Mouse (Mus musculus): Measurements from ENCODE around the gene Ptcd2. TPM values are rescaled to one million over a fixed set of nuclear protein-coding genes. Genes with fewer than 3 reads are reported as not detected.
"Not testable (repeated sequence)": the region's sequence is repeated elsewhere in the genome, so short reads cannot be mapped to it uniquely, and the experiment has no call there.

Ptcd2 gene
- polyA plus RNA-seq, 1 experiment from 2014 or later, result 51.8 TPM

DNA sequence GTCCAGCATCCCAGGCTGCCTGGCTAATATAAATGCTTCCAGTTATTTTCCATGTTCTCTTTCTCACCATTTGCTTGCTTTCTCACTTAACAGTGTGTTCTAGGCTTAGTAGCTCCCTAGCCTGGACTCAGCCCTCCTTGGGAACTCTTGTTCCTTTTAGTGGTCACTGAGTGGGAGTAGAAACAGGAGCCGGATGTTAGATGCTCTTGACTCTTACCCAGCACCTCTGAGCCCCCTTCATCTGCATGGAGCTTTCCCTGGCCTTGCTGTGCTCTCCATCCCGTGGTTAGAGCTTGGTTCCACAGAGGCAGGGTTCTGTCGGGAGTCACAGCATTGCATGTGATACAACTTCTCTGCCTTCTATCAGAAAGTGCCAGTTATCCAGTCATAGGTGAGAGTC lies 7.1 kb upstream of the Ptcd2 start:
- Histone ChIP-seq H3K4me1 (replicated peaks) (peaks cover 23% of the 10 kb centered on the region), H3K27ac (no peak overlapping the region), H3K9me3 (no peaks in the 10 kb centered on the region), H3K27me3 (ENCODE audit: insufficient read depth, poor library complexity, severe bottlenecking) (no peaks in the 10 kb centered on the region), H3K36me3 (peaks cover 49% of the 10 kb centered on the region), H3K4me3 (no peak overlapping the region)
- WGBS, result 84% methylated on average over 3 of the region's 3 CpGs
- no peak for DNase-seq (ENCODE audit: low spot score)

DNA sequence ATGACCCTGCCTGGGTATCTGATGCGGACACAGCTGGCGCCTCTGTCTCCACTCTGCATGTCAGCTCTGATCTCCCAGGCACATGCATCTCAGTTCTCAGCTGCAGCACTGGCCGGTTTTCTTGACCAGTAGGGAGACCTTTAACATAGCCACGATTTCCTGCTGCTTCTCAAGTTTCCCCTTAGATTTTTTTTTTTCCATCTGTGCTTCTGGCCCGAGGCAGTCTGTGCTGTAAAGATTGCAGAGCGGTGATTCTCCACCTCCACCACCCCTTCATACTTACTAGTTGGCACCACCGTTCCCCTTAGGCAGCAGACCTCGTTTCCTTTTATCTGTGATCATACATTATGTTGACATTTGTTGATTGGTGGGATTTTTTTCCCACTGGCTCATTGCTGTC lies 6.7 kb upstream of the Ptcd2 start:
- WGBS, result 80% methylated on average over 8 of the region's 8 CpGs

DNA sequence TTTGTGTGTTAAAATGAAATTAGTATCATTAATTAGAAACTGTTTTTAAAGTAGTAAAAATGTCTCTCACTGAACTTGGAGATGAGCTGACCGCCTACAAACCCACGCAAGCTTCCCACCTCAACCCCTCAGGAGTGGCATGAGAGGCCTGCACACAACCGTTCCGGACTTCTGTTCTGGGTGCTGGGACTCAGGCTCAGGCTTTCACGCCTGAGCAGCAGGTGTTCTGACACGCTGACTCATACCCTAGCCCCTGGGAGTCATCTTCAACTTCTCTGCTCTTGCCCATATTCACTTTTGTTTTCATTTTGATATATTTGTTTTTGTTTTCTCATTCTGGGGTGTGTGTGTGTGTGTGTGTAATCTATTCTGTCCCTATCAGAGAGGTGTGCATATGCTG lies 5.5 kb upstream of the Ptcd2 start:
- Histone ChIP-seq H3K36me3 (peaks cover 45% of the 10 kb centered on the region), H3K4me3 (no peak overlapping the region), H3K27me3 (ENCODE audit: insufficient read depth, poor library complexity, severe bottlenecking) (no peaks in the 10 kb centered on the region), H3K4me1 (replicated peaks) (peaks cover 20% of the 10 kb centered on the region), H3K27ac (no peak overlapping the region), H3K9me3 (no peaks in the 10 kb centered on the region)
- no peak for DNase-seq (ENCODE audit: low spot score)
- 92% methylated on average over 6 of the region's 6 CpGs for WGBS

More for the DNA sequence above, 6.7 kb upstream of the Ptcd2 start:
- Histone ChIP-seq H3K27me3 (ENCODE audit: insufficient read depth, poor library complexity, severe bottlenecking) (no peaks in the 10 kb centered on the region), H3K4me1 (replicated peaks) (peaks cover 22% of the 10 kb centered on the region), H3K9me3 (no peaks in the 10 kb centered on the region), H3K4me3 (no peak overlapping the region), H3K27ac (no peak overlapping the region), H3K36me3 (peaks cover 49% of the 10 kb centered on the region)
- no peak for DNase-seq (ENCODE audit: low spot score)

DNA sequence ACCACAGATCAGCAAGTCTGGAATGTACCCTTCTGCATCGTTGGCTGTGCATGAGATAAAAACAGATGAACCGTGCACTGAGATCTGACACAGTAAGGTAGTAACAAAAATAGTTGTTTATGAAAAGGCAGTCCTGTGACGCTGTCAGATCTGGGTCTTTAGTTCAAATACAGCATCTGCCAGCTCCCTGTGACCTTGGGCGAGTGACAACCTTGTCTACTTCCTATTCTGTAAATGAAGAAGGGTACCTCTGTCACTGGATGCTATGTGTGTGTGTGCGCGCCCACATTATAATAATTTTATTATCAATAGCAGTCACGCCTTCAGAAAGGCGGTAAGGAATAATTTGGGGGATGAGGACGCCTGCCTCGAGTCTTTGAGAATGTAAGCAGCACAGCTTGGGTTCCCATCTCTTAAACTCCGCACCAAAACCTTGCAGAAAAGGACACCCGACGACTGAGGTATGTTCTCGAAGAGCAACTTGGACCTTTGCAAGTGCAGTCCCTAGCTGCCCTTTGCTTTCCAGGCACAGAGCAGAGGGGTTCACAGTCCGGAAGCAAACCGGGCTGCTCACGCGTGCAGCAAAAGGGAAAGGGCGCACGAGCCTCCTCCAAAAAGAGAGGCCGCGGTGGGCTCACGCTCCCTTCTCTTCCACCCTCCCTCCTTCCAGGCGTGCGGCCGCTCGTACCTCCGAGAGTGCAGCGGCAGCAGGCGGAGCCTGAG lies 468 bp downstream of the Ptcd2 start:
- WGBS, result 4% methylated on average over 30 of the region's 30 CpGs
- H3K9me3 ChIP-seq, result no peaks in the 10 kb centered on the region
- H3K27ac ChIP-seq, result peak overlapping the region; percentile 94
- no peaks in the 10 kb centered on the region for H3K27me3 ChIP-seq (ENCODE audit: insufficient read depth, poor library complexity, severe bottlenecking)
- peak overlapping the region; percentile 85 for H3K4me3 ChIP-seq
- H3K36me3 ChIP-seq, result peaks cover 58% of the 10 kb centered on the region
- H3K4me1 ChIP-seq (replicated peaks), result peaks cover 20% of the 10 kb centered on the region
- no peak for DNase-seq (ENCODE audit: low spot score)

DNA sequence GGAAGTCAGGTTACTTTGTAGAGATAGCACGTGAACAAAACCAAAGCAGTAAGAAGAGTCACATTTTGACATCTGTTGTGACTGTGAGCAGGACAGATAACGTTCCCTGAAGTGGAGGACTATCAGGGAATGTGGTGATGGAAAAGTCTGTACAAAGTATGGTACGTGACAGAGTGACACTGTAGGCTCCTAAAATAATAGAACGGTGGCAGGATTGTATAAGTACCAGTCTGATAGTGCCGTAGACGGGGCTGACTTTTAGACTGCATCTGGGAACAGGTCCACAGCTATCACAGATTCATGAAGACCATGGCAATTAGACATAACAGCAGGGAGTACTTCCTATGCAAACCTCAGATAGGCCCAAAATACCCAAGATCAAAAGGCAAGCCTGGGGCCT lies 3.0 kb downstream of the Ptcd2 start:
- no peak for DNase-seq (ENCODE audit: low spot score)
- Histone ChIP-seq H3K4me3 (no peak overlapping the region), H3K27ac (no peak overlapping the region), H3K27me3 (ENCODE audit: insufficient read depth, poor library complexity, severe bottlenecking) (no peaks in the 10 kb centered on the region), H3K4me1 (replicated peaks) (peaks cover 20% of the 10 kb centered on the region), H3K9me3 (no peaks in the 10 kb centered on the region), H3K36me3 (peaks cover 65% of the 10 kb centered on the region)
- WGBS, result 96% methylated on average over 6 of the region's 6 CpGs

DNA sequence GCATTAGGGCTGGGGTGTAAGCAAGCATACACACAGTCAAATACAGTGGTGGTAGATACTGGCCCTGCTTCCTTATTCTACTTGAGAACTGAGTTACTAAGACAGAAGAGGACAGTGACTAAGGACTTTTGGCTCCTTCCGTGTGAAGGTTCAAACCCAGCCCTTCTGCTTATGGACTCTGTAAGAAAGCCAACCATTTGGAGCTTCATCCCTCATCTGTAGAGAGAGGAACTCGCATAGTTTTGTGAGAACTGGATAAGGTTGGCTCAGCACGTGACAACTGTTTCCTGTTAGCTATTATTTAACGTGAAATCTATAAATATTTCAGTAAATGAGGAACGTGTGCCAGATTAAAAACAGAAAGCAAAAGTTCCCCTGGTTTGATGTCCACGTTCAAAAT lies 7.0 kb downstream of the Ptcd2 start:
- H3K36me3 ChIP-seq, result peaks cover 96% of the 10 kb centered on the region
- 87% methylated on average over 6 of the region's 6 CpGs for WGBS
- H3K4me3 ChIP-seq, result no peak overlapping the region
- H3K27ac ChIP-seq, result no peak overlapping the region
- no peak for DNase-seq (ENCODE audit: low spot score)
- H3K27me3 ChIP-seq (ENCODE audit: insufficient read depth, poor library complexity, severe bottlenecking), result no peaks in the 10 kb centered on the region
- 0 out of 2 replicates have a peak, but pooled peaks cover 3% of the 10 kb centered on the region for H3K4me1 ChIP-seq (replicated peaks)
- no peaks in the 10 kb centered on the region for H3K9me3 ChIP-seq

GRCm38 (mm10) chr13:99331255-99331654 lies 13.2 kb downstream of the Ptcd2 start:
- Histone ChIP-seq H3K27me3 (ENCODE audit: insufficient read depth, poor library complexity, severe bottlenecking) (no peaks in the 10 kb centered on the region), H3K27ac (no peak overlapping the region), H3K4me3 (no peak overlapping the region), H3K9me3 (no peaks in the 10 kb centered on the region), H3K36me3 (peaks cover 96% of the 10 kb centered on the region), H3K4me1 (replicated peaks) (no peaks in the 10 kb centered on the region)
- no peak for DNase-seq (ENCODE audit: low spot score)
- WGBS, result 79% methylated on average over 4 of the region's 4 CpGs

DNA sequence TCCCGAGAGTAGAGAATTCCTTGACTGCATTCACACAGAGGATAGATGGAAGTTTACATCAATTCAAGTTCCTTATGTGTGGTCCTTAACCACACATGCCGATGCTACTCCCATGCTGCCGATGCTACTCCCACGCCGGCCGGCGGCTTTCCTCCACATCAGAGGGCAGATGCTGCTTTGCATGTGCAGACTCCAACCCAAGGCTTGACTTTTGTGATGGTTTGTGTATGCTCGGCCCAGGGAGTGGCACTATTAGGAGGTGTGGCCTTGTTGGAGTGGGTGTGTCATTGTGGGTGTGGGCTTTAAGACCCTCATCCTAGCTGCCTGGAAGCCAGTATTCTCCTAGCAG lies 20.2 kb downstream of the Ptcd2 start:
- H3K27me3 ChIP-seq (ENCODE audit: insufficient read depth, poor library complexity, severe bottlenecking); H3K9me3 ChIP-seq; DNase-seq (ENCODE audit: low spot score); H3K4me1 ChIP-seq (replicated peaks); H3K4me3 ChIP-seq; H3K27ac ChIP-seq: not testable (repeated sequence)
- H3K36me3 ChIP-seq, result peaks cover 96% of the 10 kb centered on the region
- WGBS, result 93% methylated on average over 8 of the region's 8 CpGs

DNA sequence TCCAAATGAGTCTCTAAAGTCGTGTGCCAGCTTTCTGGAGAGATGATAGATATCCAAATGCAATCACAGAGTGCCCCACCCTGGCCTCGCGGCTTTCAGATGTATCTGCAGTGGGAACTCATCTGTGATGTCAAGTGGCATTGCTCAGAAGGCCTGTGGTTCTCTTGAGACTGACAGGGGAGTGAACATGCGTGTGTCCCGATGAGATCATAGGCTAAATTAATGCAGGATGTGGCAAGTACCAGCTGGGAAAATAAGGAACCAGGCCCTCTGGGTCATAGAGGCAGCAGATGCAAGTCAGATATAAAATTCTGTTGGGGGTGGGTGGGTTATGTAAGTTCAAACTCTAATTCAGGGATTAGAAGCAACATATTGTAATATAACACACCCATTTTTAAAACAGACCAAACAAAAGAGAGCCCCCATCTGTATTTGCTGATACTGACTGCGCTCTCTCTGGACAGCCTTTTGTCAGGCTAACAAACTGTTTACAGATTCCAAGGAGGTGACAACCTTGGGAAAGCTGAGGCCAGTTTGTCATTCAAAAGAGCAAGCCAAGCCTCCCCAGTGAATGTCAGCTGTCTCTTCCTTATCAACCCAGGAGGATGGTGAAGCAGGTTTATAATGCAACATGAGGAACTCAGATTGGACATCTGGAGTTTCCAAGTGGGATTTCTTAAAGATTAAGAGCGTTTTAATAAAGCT lies 20.7 kb downstream of the Ptcd2 start:
- 85% methylated on average over 7 of the region's 7 CpGs for WGBS
- peaks cover 94% of the 10 kb centered on the region for H3K36me3 ChIP-seq

DNA sequence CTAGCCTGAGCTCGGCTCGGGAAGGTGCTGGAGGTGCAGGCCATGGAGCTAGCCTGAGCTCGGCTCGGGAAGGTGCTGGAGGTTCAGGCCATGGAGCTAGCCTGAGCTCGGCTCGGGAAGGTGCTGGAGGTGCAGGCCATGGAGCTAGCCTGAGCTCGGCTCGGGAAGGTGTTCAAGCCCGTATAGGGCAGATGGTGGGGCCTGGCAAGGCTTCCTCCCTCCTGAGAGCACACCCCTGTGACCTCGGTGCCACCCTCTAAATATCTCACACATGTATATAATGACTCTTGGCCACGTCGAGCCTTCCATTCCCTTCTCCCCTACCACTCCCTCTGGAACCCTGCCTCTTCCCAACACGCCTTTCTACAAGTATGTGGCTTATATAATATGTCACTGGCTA lies 21.6 kb downstream of the Ptcd2 start:
- not testable (repeated sequence) for DNase-seq (ENCODE audit: low spot score); H3K4me3 ChIP-seq; H3K27me3 ChIP-seq (ENCODE audit: insufficient read depth, poor library complexity, severe bottlenecking); H3K9me3 ChIP-seq; H3K4me1 ChIP-seq (replicated peaks); H3K27ac ChIP-seq
- H3K36me3 ChIP-seq, result peaks cover 85% of the 10 kb centered on the region
- 97% methylated on average over 13 of the region's 13 CpGs for WGBS

More for the DNA sequence above, 20.7 kb downstream of the Ptcd2 start:
- no peaks in the 10 kb centered on the region for H3K27me3 ChIP-seq (ENCODE audit: insufficient read depth, poor library complexity, severe bottlenecking)
- no peaks in the 10 kb centered on the region for H3K9me3 ChIP-seq
- DNase-seq (ENCODE audit: low spot score), result no peak
- no peaks in the 10 kb centered on the region for H3K4me1 ChIP-seq (replicated peaks)
- no peak overlapping the region for H3K27ac ChIP-seq
- H3K4me3 ChIP-seq, result no peak overlapping the region

DNA sequence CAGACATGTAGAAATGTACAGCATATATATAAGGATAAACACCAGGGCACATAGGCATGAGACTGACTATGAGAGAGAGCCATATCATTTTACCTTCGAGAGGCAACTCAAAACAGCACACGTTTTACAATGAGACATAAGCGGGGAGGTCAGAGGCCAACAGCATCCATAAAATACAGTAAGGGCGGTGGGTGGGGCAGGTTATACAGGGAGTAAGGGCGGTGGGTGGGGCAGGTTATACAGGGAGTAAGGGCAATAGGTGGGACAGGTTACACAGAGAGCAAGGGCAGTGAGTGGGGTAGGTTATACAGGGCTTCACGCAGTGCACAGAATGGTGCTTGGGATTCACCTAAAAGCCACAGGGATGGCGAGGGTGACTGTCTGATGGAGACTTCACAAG lies 24.1 kb downstream of the Ptcd2 start:
- no peak for DNase-seq (ENCODE audit: low spot score)
- Histone ChIP-seq H3K36me3 (peaks cover 60% of the 10 kb centered on the region), H3K4me1 (replicated peaks) (no peaks in the 10 kb centered on the region), H3K4me3 (no peak overlapping the region), H3K27me3 (ENCODE audit: insufficient read depth, poor library complexity, severe bottlenecking) (no peaks in the 10 kb centered on the region), H3K9me3 (no peaks in the 10 kb centered on the region), H3K27ac (no peak overlapping the region)
- 91% methylated on average over 7 of the region's 7 CpGs for WGBS

DNA sequence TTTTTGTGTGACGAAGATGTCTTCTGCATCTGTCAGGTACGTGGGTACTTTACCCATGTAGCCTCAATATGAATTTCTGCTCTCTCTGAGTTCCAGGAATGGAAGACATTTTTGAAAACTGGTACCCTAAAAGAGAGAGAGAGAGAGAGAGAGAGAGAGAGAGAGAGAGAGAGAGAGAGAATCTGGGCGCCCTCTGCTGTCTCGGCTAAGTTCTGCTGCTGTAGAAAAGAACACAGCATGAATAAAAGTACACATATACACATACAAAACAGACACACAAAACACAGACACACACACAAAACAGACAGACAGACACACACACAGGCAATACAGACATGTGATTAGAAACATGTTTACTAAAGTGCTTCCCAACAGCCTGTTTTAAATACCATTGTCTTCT lies 27.4 kb downstream of the Ptcd2 start:
- Histone ChIP-seq H3K27me3 (ENCODE audit: insufficient read depth, poor library complexity, severe bottlenecking) (no peaks in the 10 kb centered on the region), H3K9me3 (no peaks in the 10 kb centered on the region), H3K36me3 (peaks cover 30% of the 10 kb centered on the region), H3K4me1 (replicated peaks) (0 out of 2 replicates have a peak, but pooled peaks cover 3% of the 10 kb centered on the region), H3K4me3 (no peak overlapping the region), H3K27ac (no peak overlapping the region)
- WGBS, result 61% methylated on average over 4 of the region's 4 CpGs
- DNase-seq (ENCODE audit: low spot score), result peak; percentile 29

DNA sequence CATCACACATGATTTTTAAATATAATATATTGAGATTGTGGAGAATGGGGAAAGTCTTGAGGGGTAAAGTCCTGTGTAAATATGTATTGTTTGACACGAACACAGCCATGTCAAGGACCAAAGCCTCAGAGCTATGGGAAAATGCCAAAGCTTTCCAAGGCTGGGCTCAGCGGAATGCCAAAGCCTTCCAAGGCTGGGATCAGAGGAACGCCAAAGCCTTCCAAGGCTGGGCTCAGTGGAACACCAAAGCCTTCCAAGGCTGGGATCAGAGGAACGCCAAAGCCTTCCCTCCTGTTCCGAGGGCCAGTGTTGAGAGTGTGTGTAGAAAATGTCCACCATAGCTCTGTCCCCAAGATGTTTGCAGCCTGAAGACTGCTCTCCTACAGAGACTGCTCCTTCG lies 28.1 kb downstream of the Ptcd2 start:
- Histone ChIP-seq H3K4me3 (no peak overlapping the region), H3K27me3 (ENCODE audit: insufficient read depth, poor library complexity, severe bottlenecking) (no peaks in the 10 kb centered on the region), H3K4me1 (replicated peaks) (0 out of 2 replicates have a peak, but pooled peaks cover 3% of the 10 kb centered on the region), H3K27ac (no peak overlapping the region), H3K9me3 (no peaks in the 10 kb centered on the region), H3K36me3 (peaks cover 24% of the 10 kb centered on the region)
- DNase-seq (ENCODE audit: low spot score), result no peak
- WGBS, result 90% methylated on average over 6 of the region's 6 CpGs
